Mouse (Mus musculus): ENCODE measurements around the gene Aff3.

Aff3 gene

GRCm38 (mm10) chr1:38496886-38497528 is 167.7 kb downstream of the Aff3 start:
- WGBS, result 68% methylated on average over 10 of the region's 10 CpGs

DNA sequence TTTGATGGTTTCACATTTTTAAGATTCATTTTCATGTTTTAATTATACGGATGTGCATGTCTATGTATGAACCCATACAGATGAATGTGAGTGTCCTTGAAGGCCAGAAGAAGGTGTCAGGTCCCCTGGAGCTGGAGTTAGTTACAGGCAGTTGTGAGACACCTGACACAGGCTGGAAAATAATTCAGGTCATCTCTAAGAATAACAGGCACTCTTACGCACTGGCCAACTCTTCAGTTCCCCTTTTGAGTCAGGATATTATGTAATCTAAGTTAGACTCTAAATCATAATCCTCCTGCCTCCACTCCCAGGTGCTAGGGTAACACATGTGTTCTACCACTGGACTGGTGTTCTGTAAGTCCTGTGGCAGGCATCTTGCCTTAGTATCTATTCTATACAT is 169.5 kb downstream of the Aff3 start:
- WGBS, result 84% methylated on average over 2 of the region's 2 CpGs

DNA sequence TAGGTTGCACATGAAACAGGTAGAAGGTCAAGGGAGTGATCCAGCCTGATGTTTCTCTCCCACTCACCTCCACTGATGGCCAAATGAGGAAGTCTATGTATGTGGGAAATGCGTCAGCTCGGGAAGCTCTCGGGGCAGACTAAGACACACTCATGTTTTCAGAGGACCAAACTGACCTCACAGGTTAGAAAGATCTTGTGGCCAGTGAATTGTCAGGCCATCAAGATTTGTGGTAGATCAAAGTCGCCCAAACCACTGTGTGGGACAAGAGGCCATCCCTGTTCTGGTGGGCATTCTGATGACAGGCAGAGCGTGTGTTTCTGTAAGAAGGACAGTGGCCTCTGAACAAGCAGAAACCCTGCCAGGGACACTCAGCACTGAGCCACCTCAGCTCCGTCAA is 175.0 kb downstream of the Aff3 start:
- 92% methylated on average over 6 of the region's 6 CpGs for WGBS

GRCm38 (mm10) chr1:38488667-38489210 is 176.0 kb downstream of the Aff3 start:
- 75% methylated on average over 8 of the region's 8 CpGs for WGBS

DNA sequence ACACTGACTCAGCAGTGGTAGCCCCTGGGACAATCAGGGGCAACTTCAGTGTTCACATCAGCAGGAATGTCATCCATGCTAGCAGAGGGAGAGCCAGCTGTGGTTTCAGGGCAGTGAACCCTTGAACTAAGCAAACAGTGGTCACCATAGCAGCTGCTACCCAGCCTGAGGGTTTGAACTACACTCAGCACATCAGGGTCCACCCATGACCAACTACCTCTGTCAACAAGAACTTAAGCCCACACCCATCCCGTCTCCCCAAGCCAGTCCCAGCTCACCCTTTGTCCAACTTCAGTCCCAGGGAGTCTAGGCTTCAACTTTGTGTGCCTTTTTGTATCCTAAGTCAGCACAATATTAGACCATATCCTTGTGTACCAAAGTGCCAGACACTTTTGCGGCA is 176.9 kb downstream of the Aff3 start:
- 92% methylated on average over 2 of the region's 2 CpGs for WGBS

DNA sequence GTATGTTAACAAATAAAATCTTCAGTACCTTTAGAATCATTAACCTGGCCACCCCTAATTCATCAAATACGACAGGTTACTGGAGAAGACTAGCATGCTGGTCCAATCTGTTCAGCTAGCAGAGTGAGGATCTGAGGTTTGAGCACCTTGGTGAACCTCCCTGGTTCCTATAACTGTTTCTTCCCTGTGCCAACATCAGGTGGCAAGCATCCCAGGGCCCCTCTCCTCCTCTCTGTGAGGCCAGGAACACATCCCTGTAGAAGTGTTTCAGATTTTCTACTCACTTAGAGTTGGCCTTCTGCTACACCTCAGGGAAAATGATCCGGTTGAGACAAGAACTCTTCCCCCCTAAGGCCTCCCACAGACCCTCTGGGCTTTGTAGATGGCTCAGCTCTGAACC is 181.6 kb downstream of the Aff3 start:
- WGBS, result 77% methylated on average over 2 of the region's 2 CpGs

GRCm38 (mm10) chr1:38478246-38478743 is 186.5 kb downstream of the Aff3 start:
- WGBS, result 54% methylated on average over 9 of the region's 9 CpGs

DNA sequence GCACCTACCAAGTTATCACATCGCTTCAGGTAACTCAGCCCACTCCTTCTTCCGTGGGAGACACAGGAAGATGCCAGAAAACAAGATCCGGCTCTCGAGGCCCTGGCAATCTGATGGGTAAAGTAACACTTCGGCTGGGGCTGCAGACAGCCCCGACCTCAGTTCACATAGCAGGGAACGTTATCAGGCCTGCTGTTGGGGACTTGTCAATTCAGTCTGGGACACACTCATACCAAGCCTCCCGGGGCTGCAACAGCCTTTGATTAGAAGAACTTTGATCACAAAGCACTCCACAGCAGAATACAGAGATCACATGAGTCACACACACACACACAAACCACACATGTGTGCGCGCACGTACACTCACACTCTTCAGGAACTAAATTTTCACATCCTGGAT is 193.9 kb downstream of the Aff3 start:
- 73% methylated on average over 11 of the region's 11 CpGs for WGBS

GRCm38 (mm10) chr1:38470166-38470565 is 194.6 kb downstream of the Aff3 start:
- WGBS, result 56% methylated on average over 5 of the region's 5 CpGs

DNA sequence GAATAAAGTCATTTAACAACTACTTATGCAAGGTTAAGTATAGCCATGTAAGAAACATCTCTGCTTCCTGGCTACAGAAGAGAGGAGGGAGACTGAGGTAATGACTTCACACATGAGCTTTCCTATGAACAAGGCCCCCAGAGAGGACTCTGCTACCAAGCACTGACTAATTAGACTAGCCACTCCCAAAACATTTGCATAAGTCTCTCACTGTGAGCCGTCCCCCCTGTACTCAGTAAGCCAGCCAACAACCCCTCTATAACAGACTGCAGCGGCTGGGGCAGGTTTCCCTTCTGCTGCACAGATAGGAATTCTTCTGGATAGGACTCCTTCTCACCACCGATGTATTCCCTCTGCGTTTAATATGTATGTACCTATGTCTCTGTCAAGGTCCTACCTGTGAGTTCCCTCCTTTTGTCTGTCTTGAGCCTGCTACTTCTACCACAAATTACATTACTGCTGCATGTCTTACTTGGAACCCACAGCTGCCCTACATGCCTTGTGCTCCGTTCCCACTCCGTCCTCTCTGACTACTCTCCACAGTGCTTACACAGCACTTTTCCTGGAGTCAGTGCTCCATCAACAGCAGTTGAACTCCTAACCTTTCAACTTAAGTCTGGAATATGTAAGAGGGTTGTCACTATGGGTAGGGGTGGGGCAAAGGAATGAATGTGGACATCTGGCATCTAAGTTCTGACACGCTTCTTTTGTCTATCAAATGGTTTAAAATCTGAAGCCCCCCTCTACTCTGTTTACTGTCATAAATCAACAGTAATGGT is 197.3 kb downstream of the Aff3 start:
- whole genome bisulfite sequencing, result 74% methylated on average over 7 of the region's 7 CpGs

DNA sequence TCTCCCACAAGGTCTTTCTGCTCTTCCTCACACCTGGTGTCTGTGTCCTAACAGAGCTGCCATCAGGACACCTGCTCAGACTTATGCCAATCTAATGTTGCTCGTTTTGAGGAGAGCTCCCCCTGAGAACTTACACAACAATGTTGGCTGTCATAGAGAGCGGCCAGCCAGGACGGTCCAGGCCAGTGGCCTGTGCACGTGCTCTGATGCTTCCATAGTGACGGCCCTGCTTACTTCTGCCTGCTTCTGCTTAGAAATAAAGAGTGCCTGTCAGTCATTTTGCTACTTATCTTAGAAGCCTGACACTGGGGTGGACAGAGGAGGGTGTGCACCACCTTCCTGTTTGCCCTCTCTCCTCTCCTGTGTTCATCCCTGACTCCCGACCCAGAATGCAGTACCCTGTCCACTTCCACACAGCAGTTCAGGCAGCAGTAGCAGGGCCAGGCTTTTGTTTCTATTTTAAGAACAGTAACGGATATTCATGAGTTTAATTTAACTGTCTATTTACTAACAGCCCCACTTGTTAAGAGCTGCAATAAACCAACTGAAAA is 208.0 kb downstream of the Aff3 start:
- WGBS, result 69% methylated on average over 7 of the region's 7 CpGs

GRCm38 (mm10) chr1:38454921-38455320 is 209.8 kb downstream of the Aff3 start:
- 79% methylated on average over 8 of the region's 8 CpGs for WGBS

GRCm38 (mm10) chr1:38451367-38451766 is 213.4 kb downstream of the Aff3 start:
- 85% methylated on average over 6 of the region's 6 CpGs for WGBS

DNA sequence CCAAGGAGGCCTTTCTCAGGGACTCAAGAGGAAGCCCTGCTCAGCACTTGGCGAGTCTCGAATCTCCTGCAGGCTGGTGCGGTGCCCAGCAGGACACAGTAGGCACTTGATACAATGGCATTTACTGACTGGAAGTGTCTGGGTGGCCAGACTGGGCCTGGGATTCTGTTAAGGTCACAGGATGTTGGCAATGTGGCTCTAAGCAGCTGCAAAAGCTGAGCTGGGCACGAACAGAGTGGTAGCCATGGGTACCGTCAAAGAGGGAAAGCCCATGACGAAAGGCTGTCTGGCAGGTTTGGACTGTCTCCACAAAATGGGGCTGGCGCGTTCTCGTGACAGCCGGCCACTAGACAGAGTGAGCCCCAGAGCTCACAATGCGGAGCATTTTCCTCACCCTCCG is 214.1 kb downstream of the Aff3 start:
- WGBS, result 36% methylated on average over 12 of the region's 12 CpGs

GRCm38 (mm10) chr1:38449816-38450478 is 214.8 kb downstream of the Aff3 start:
- WGBS, result 45% methylated on average over 7 of the region's 7 CpGs

DNA sequence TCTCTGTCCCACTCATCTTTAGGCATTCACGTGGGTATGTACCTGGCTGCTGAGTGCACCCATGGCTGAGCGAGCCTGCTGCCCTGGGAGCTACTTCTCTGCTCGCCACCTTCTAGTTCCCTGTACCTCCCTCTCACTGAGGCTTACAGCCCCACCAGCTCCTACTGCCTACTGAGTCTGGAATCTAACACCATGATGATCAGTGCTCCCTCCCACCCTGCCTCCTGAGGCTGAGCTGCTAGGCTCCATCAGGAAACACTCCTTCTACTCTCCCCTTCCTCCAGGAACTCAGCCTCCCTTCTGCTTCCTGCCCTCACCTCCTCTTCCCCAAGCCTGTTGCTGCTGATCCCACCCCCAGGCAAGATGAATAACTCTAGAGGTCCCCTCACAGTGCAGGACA is 215.9 kb downstream of the Aff3 start:
- WGBS, result 49% methylated on average over 3 of the region's 3 CpGs

GRCm38 (mm10) chr1:38447581-38447980 is 217.2 kb downstream of the Aff3 start:
- 92% methylated on average over 2 of the region's 2 CpGs for WGBS

DNA sequence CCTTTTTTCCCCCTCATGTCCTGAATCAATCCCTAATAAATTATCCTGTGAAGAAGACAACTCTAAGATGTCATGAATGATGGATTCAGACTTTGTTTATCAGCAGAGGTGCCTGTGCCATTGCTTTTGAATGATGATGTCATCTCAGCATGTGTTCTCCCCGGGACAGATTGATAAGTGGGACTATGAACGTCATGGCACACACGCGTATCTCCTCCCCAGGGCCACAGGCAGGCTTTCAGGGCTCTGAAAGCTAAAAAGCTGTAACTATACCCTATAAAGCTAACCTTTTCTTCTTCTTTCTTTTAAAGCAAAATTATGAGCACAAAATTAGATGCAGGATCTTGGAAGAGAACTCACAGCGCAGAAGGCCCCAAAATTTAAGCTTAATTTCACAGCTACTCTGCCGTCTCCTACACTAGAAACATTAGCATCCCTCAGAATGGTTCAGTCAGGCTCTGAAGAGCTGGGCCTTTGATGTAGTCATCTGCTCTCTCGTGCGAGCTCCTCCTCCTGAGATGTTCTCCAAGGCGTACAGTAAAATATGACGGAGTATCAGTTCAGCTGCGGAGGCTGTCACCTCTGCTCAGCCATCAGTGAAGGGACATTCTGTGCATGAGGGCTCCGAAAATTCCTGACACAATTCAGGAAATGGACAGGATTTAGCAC is 218.5 kb downstream of the Aff3 start:
- 61% methylated on average over 12 of the region's 12 CpGs for WGBS

GRCm38 (mm10) chr1:38442887-38443286 is 221.9 kb downstream of the Aff3 start:
- 96% methylated on average over 3 of the region's 3 CpGs for WGBS

DNA sequence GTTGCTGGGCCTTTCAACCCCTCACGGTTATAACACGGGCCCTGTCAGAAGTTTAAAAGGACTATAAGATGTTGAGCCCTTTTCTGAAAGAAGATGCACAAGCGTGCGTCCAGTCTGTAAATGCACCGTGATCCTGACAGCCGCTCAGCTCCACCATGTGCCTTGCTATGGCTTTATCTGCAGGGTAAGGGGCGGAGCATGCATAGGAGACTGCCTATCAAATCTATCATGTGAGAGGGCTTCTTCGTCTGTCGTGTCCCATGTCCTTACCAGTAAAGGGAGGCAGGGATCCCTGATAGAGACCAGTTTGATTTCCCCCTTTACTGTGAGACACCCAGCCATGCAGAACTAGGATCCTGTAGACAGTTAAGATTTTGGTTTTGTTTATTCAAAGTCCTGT is 222.3 kb downstream of the Aff3 start:
- WGBS, result 94% methylated on average over 9 of the region's 9 CpGs

GRCm38 (mm10) chr1:38441800-38442199 is 223.0 kb downstream of the Aff3 start:
- WGBS, result 76% methylated on average over 2 of the region's 2 CpGs

- WGBS, result 83% methylated on average over 6 of the region's 6 CpGs
Observed at GRCm38 (mm10) chr1:38440471-38440815, 224.3 kb downstream of the Aff3 start.

Data from cerebral cortex, adult 2 months (tissue).